Mouse (Mus musculus): ENCODE results near the gene Cdk5r2. TPM values are rescaled to one million over a fixed set of nuclear protein-coding genes. Genes with fewer than 3 reads are reported as not detected.

Gene Cdk5r2
- total RNA-seq, 1 experiment from 2014 or later = not detected

- no peak for ATAC-seq (ENCODE audit: extremely low read depth, insufficient number of reproducible peaks, low FRiP score, poor library complexity, severe bottlenecking)
Measured at GRCm38 (mm10) chr1:74848946-74849345, 5.8 kb upstream of the Cdk5r2 start.

GRCm38 (mm10) chr1:74850251-74850650 is 4.5 kb upstream of the Cdk5r2 start:
- no peak for ATAC-seq (ENCODE audit: extremely low read depth, insufficient number of reproducible peaks, low FRiP score, poor library complexity, severe bottlenecking)

GRCm38 (mm10) chr1:74851001-74851775 is 3.5 kb upstream of the Cdk5r2 start:
- no peak for ATAC-seq (ENCODE audit: extremely low read depth, insufficient number of reproducible peaks, low FRiP score, poor library complexity, severe bottlenecking)

GRCm38 (mm10) chr1:74855156-74855555 is 422 bp downstream of the Cdk5r2 start:
- no peak for ATAC-seq (ENCODE audit: extremely low read depth, insufficient number of reproducible peaks, low FRiP score, poor library complexity, severe bottlenecking)

GRCm38 (mm10) chr1:74855651-74856438 is 1.1 kb downstream of the Cdk5r2 start:
- ATAC-seq (ENCODE audit: extremely low read depth, insufficient number of reproducible peaks, low FRiP score, poor library complexity, severe bottlenecking) = no peak

GRCm38 (mm10) chr1:74856439-74856720 is 1.6 kb downstream of the Cdk5r2 start:
- no peak for ATAC-seq (ENCODE audit: extremely low read depth, insufficient number of reproducible peaks, low FRiP score, poor library complexity, severe bottlenecking)

GRCm38 (mm10) chr1:74856791-74857190 is 2.1 kb downstream of the Cdk5r2 start:
- no peak for ATAC-seq (ENCODE audit: extremely low read depth, insufficient number of reproducible peaks, low FRiP score, poor library complexity, severe bottlenecking)

- ATAC-seq (ENCODE audit: extremely low read depth, insufficient number of reproducible peaks, low FRiP score, poor library complexity, severe bottlenecking) = no peak
Measured at GRCm38 (mm10) chr1:74857201-74857600, 2.5 kb downstream of the Cdk5r2 start.

- no peak for ATAC-seq (ENCODE audit: extremely low read depth, insufficient number of reproducible peaks, low FRiP score, poor library complexity, severe bottlenecking)
Measured at GRCm38 (mm10) chr1:74857677-74858076, 2.9 kb downstream of the Cdk5r2 start.

GRCm38 (mm10) chr1:74858171-74858719 is 3.5 kb downstream of the Cdk5r2 start:
- ATAC-seq (ENCODE audit: extremely low read depth, insufficient number of reproducible peaks, low FRiP score, poor library complexity, severe bottlenecking) = no peak

- ATAC-seq (ENCODE audit: extremely low read depth, insufficient number of reproducible peaks, low FRiP score, poor library complexity, severe bottlenecking) = no peak
Measured at GRCm38 (mm10) chr1:74858805-74859204, 4.1 kb downstream of the Cdk5r2 start.

- ATAC-seq (ENCODE audit: extremely low read depth, insufficient number of reproducible peaks, low FRiP score, poor library complexity, severe bottlenecking) = no peak
Measured at GRCm38 (mm10) chr1:74859223-74859984, 4.7 kb downstream of the Cdk5r2 start.

- ATAC-seq (ENCODE audit: extremely low read depth, insufficient number of reproducible peaks, low FRiP score, poor library complexity, severe bottlenecking) = no peak
Measured at GRCm38 (mm10) chr1:74861783-74862182, 7.0 kb downstream of the Cdk5r2 start.

- no peak for ATAC-seq (ENCODE audit: extremely low read depth, insufficient number of reproducible peaks, low FRiP score, poor library complexity, severe bottlenecking)
Measured at GRCm38 (mm10) chr1:74872218-74872617, 17.5 kb downstream of the Cdk5r2 start.

- no peak for ATAC-seq (ENCODE audit: extremely low read depth, insufficient number of reproducible peaks, low FRiP score, poor library complexity, severe bottlenecking)
Measured at GRCm38 (mm10) chr1:74877199-74877598, 22.5 kb downstream of the Cdk5r2 start.

GRCm38 (mm10) chr1:74880785-74881360 is 26.1 kb downstream of the Cdk5r2 start:
- no peak for ATAC-seq (ENCODE audit: extremely low read depth, insufficient number of reproducible peaks, low FRiP score, poor library complexity, severe bottlenecking)

- ATAC-seq (ENCODE audit: extremely low read depth, insufficient number of reproducible peaks, low FRiP score, poor library complexity, severe bottlenecking) = no peak
Measured at GRCm38 (mm10) chr1:74882055-74882734, 27.5 kb downstream of the Cdk5r2 start.

- no peak for ATAC-seq (ENCODE audit: extremely low read depth, insufficient number of reproducible peaks, low FRiP score, poor library complexity, severe bottlenecking)
Measured at GRCm38 (mm10) chr1:74882828-74883227, 28.1 kb downstream of the Cdk5r2 start.

GRCm38 (mm10) chr1:74883441-74883840 is 28.7 kb downstream of the Cdk5r2 start:
- no peak for ATAC-seq (ENCODE audit: extremely low read depth, insufficient number of reproducible peaks, low FRiP score, poor library complexity, severe bottlenecking)

Data from neutrophil, adult 5-6 weeks (primary cell).